Mouse (Mus musculus) forebrain, embryonic 14.5 days (tissue): ENCODE results near the gene Mmp9. TPM values are rescaled to one million over a fixed set of nuclear protein-coding genes. Genes with fewer than 3 reads are reported as not detected.

ENCODE experiments used
- ATAC-seq: fragments of 200-750 bp; cut with Nextera tagmentation; 2 replicates; pipeline ENCODE4 v1.8.0; 2017; ENCODE audit warnings: mild to moderate bottlenecking, moderate library complexity
- DNase-seq: peaks from one replicate; pipeline ENCODE4 v3.0.0-alpha.2; 2015; ENCODE audit warnings: low spot score
- H3K27ac ChIP-seq: fragments of 300-500 bp; sonication (generic); 2 replicates; pipeline ENCODE4 v1.5.1; 2014; ENCODE audit warnings: low read depth, mild to moderate bottlenecking, control low read depth, low read length, moderate library complexity
- H3K27me3 ChIP-seq: fragments of 300-500 bp; sonication (generic); replicated peaks from 2 replicates; pipeline ENCODE4 v1.6.1; 2014; ENCODE audit warnings: low read length, control low read depth, mixed read lengths; ENCODE audit not compliant: control insufficient read depth, insufficient read depth
- H3K36me3 ChIP-seq: fragments of 300-500 bp; sonication (generic); 2 replicates; pipeline ENCODE4 v1.6.1; 2014; ENCODE audit warnings: low read length, control low read depth; ENCODE audit not compliant: control insufficient read depth, insufficient read depth
- H3K4me1 ChIP-seq: fragments of 300-500 bp; sonication (generic); 2 replicates; pipeline ENCODE4 v1.6.1; 2014; ENCODE audit warnings: antibody characterized with exemption, low read length, control low read depth; ENCODE audit not compliant: control insufficient read depth, insufficient read depth
- H3K4me2 ChIP-seq: fragments of 300-500 bp; sonication (generic); 2 replicates; pipeline ENCODE4 v1.6.1; 2014; ENCODE audit warnings: mild to moderate bottlenecking, control low read depth, low read length
- H3K4me3 ChIP-seq: fragments of 300-500 bp; sonication (generic); 2 replicates; pipeline ENCODE4 v1.5.1; 2014; ENCODE audit warnings: low read depth, low read length, control low read depth
- H3K9ac ChIP-seq: fragments of 300-500 bp; sonication (generic); 2 replicates; pipeline ENCODE4 v1.6.1; 2014; ENCODE audit warnings: mild to moderate bottlenecking, low read length, control low read depth, moderate library complexity
- H3K9me3 ChIP-seq: fragments of 300-500 bp; sonication (generic); replicated peaks from 2 replicates; pipeline ENCODE4 v1.6.1; 2016; ENCODE audit warnings: low read length, control low read depth, mixed read lengths; ENCODE audit not compliant: control insufficient read depth
- WGBS: fragments of 180-500 bp; shearing (Covaris S2); extraction: QIAGEN DNeasy Blood & Tissue Kit; methylation state at CpG from one replicate; pipeline ENCODE4 v1.1.7; 2014; 5-methylcytosine and 5-hydroxymethylcytosine counted together
- polyA plus RNA-seq: library from polyadenylated mRNA; unstranded; fragments of >200 nt; fragmentation: Nextera tagmentation; extraction: Ambion mirVana; gene quantifications from 2 replicates; pipeline ENCODE4 v1.2.1, GENCODE M21; 2014

Gene Mmp9
- polyA plus RNA-seq, 1 experiment from 2014 or later: 12.8 TPM

DNA sequence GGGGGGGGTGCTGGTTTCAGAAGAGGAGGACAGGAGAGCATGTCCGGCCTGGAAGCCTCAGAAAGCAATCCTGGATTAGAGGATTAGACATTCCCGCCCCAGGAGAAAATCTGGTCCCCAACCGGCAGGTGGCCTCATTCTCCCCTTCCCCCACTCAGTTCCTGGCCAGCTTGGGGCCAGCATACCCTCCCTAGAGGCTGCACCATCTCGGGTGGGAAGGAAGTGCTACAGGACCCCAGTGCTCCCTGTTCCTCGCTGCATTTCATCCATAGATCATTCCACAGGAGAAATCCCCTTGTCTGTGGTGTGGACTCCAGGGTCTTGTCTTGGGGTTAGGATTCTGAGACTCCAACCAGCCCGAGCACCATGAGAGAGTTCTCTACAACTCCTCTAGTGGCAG lies 26.6 kb downstream of the Mmp9 start:
- H3K27ac ChIP-seq: peak overlapping the region; percentile 81; the same call in 1 of the 2 replicates
- 4% methylated on average over 6 of the region's 6 CpGs for WGBS
- H3K36me3 ChIP-seq: no peaks in the 10 kb centered on the region
- H3K4me2 ChIP-seq: peak overlapping the region; percentile 79; the same call in 1 of the 2 replicates
- peaks cover 11% of the 10 kb centered on the region for H3K4me1 ChIP-seq
- H3K4me3 ChIP-seq: 0 out of 2 replicates have a peak overlapping the region, but pooled peaks have one; percentile 46
- H3K27me3 ChIP-seq: peaks cover 53% of the 10 kb centered on the region
- DNase-seq (no peak), ATAC-seq (no peak)
- no peaks in the 10 kb centered on the region for H3K9me3 ChIP-seq
- no peak overlapping the region for H3K9ac ChIP-seq

DNA sequence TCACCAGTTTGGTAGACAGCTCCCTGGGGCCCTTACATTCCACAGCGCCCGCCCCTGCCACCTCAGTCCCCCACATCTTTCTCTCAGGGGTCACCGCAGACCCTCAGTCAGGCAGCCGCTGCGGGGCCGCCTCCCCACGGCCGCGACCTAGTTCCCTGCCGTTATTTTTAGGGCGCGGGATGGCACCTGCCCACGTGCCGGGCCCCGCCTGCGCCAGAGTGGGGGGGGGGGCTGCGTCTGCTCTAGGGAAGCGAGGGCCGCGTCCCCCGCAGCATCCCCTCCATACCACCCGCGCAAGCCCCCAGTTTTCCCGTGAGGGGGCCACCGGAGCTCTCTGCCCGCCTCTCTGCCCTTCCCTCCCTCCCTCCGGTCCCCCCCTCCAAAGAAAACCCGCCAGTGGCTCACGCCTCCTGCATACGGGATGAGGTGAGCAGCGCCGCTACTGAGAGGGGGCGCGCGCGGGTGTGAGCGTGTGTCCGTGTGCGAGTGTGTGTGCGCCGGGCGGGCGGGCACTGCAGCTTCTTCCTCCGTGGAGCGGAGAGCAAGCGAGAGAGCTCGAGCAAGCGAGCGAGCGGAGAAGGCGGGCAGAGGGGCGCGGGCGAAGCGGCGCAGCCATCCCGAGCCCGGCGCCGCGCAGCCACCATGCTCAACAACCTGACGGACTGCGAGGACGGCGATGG lies 27.3 kb downstream of the Mmp9 start:
- WGBS: under 1% methylated on average over 65 of the region's 65 CpGs

GRCm38 (mm10) chr2:164968451-164968851 lies 27.9 kb downstream of the Mmp9 start:
- Histone ChIP-seq H3K27ac (peak overlapping the region; percentile 81; the same call in 1 of the 2 replicates), H3K4me3 (peak overlapping the region; percentile 46), H3K9ac (peak overlapping the region; percentile 63), H3K4me1 (peaks cover 11% of the 10 kb centered on the region), H3K27me3 (peaks cover 53% of the 10 kb centered on the region), H3K9me3 (no peaks in the 10 kb centered on the region), H3K4me2 (peak overlapping the region; percentile 79), H3K36me3 (no peaks in the 10 kb centered on the region)
- WGBS: under 1% methylated on average over 29 of the region's 29 CpGs
- DNase-seq: peak; percentile 63
- ATAC-seq: peak; percentile 25; the same call in 1 of the 2 replicates

More for the DNA sequence above, 27.3 kb downstream of the Mmp9 start:
- ATAC-seq: peak; percentile 65
- peak; percentile 70 for DNase-seq
- Histone ChIP-seq H3K27me3 (peaks cover 53% of the 10 kb centered on the region), H3K4me1 (peaks cover 11% of the 10 kb centered on the region), H3K27ac (peak overlapping the region; percentile 81), H3K4me2 (peak overlapping the region; percentile 79), H3K9me3 (no peaks in the 10 kb centered on the region), H3K9ac (peak overlapping the region; percentile 63), H3K36me3 (no peaks in the 10 kb centered on the region), H3K4me3 (peak overlapping the region; percentile 46)

- DNase-seq: no peak
- H3K27ac ChIP-seq: no peak overlapping the region
- H3K4me1 ChIP-seq: peaks cover 11% of the 10 kb centered on the region
Observed at GRCm38 (mm10) chr2:164969348-164969781, 28.8 kb downstream of the Mmp9 start.

DNA sequence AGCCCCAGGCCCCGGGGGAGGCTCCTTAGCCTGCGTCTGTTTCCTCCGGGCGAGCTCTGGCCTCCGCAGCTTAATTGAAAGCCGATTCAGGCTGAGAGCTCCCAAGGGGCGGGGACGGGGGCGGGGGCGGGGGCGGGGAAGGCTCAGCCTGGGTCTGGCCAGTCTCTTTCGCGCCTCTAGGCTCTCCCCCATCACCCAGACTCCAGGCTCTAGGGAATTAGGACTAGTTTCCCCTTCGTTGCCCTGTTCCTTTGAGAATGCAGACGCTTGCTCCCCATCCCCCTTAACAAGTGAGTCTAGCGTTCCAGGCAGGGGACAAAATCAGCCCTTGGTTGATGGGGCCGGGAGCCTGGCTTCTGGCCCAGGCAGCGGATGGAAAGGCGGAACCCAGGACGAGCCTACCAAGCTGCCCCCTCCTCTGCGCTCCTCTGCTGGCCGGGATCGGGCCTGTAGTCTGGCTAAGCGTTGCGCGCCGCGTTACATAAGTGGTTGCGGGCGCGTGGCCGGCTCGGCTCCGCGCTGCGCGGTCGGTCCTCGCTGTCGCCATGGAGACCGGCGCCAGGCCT lies 30.1 kb downstream of the Mmp9 start:
- ATAC-seq: peak; percentile 61
- Histone ChIP-seq H3K9me3 (no peaks in the 10 kb centered on the region), H3K4me1 (peaks cover 8% of the 10 kb centered on the region; the same call in 1 of the 2 replicates), H3K4me3 (peak overlapping the region; percentile 26), H3K4me2 (peak overlapping the region; percentile 79), H3K36me3 (no peaks in the 10 kb centered on the region), H3K27me3 (peaks cover 53% of the 10 kb centered on the region), H3K9ac (peak overlapping the region; percentile 53), H3K27ac (peak overlapping the region; percentile 41; the same call in 1 of the 2 replicates)
- peak; percentile 72 for DNase-seq
- under 1% methylated on average over 42 of the region's 42 CpGs for WGBS

More at GRCm38 (mm10) chr2:164969348-164969781, 28.8 kb downstream of the Mmp9 start:
- no peaks in the 10 kb centered on the region for H3K36me3 ChIP-seq
- peaks cover 53% of the 10 kb centered on the region for H3K27me3 ChIP-seq
- H3K4me2 ChIP-seq: peak overlapping the region; percentile 79
- peak overlapping the region; percentile 46 for H3K4me3 ChIP-seq
- peak overlapping the region; percentile 63 for H3K9ac ChIP-seq
- no peak for ATAC-seq
- 2% methylated on average over 21 of the region's 21 CpGs for WGBS
- no peaks in the 10 kb centered on the region for H3K9me3 ChIP-seq

- no peak overlapping the region for H3K9ac ChIP-seq
- H3K4me3 ChIP-seq: no peak overlapping the region
- no peaks in the 10 kb centered on the region for H3K36me3 ChIP-seq
- H3K27ac ChIP-seq: no peak overlapping the region
- H3K4me1 ChIP-seq: peaks cover 8% of the 10 kb centered on the region; the same call in 1 of the 2 replicates
- peaks cover 34% of the 10 kb centered on the region for H3K27me3 ChIP-seq
- no peaks in the 10 kb centered on the region for H3K9me3 ChIP-seq
- WGBS: 84% methylated on average over 5 of the region's 5 CpGs
- ATAC-seq (no peak), DNase-seq (no peak)
- H3K4me2 ChIP-seq: no peak overlapping the region
Observed at GRCm38 (mm10) chr2:164972646-164973045, 32.1 kb downstream of the Mmp9 start.

GRCm38 (mm10) chr2:164975611-164976010 lies 35.0 kb downstream of the Mmp9 start:
- H3K36me3 ChIP-seq: no peaks in the 10 kb centered on the region
- DNase-seq: no peak
- no peak overlapping the region for H3K9ac ChIP-seq
- 0 out of 2 replicates have a peak, but pooled peaks cover 3% of the 10 kb centered on the region for H3K4me1 ChIP-seq
- peaks cover 5% of the 10 kb centered on the region; the same call in 1 of the 2 replicates for H3K27me3 ChIP-seq
- 71% methylated on average over 6 of the region's 6 CpGs for WGBS
- H3K4me3 ChIP-seq: no peak overlapping the region
- no peak for ATAC-seq
- H3K27ac ChIP-seq: no peak overlapping the region
- no peak overlapping the region for H3K4me2 ChIP-seq
- no peaks in the 10 kb centered on the region for H3K9me3 ChIP-seq

DNA sequence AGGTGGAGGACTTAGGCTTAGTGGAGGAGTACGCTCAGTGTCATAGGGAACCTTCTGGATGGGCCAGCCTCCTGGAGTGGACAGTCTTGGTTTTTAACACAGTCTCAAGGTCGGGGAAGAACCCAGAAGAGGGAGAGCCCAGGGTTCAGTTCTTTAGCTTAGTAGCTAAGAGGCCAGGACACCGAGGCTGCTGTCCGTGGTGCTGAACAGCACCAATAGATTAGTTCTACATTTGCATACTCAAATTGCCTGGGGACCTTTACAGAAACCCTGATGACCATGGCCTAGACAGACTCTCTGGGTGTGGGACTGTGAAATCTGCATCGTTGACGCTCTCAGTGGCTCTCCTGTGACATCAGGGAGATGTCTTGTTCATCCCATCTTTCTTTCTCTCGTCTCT lies 39.2 kb downstream of the Mmp9 start:
- H3K27me3 ChIP-seq: no peaks in the 10 kb centered on the region
- H3K9me3 ChIP-seq: no peaks in the 10 kb centered on the region
- H3K27ac ChIP-seq: no peak overlapping the region
- no peak overlapping the region for H3K9ac ChIP-seq
- H3K4me3 ChIP-seq: no peak overlapping the region
- H3K4me2 ChIP-seq: no peak overlapping the region
- H3K4me1 ChIP-seq: no peaks in the 10 kb centered on the region
- no peaks in the 10 kb centered on the region for H3K36me3 ChIP-seq
- peak; percentile 54 for DNase-seq
- no peak for ATAC-seq
- WGBS: 20% methylated on average over 7 of the region's 7 CpGs

DNA sequence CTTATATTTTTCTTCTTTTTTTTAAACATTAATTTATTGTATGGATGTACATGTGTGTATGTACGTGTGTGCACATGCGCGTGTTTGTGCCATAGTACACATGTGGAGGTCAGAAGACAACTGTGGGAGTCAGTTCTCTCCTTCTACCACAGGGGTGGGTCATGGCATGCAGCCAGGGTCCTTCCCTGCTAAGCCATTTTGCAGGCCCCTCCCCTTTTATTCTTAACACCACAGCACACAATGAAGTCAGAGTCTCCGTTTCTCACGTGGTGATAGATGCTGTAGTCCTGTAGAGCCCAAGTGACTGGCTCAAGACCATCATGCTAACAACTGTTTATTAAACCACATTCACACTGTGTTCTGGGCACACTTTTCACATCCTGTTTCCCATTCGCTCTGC lies 45.4 kb downstream of the Mmp9 start:
- Histone ChIP-seq H3K4me1 (no peaks in the 10 kb centered on the region), H3K27me3 (no peaks in the 10 kb centered on the region), H3K9ac (no peak overlapping the region), H3K4me3 (no peak overlapping the region), H3K27ac (no peak overlapping the region), H3K4me2 (no peak overlapping the region), H3K36me3 (no peaks in the 10 kb centered on the region), H3K9me3 (no peaks in the 10 kb centered on the region)
- DNase-seq: no peak
- no peak for ATAC-seq
- WGBS: 74% methylated on average over 6 of the region's 6 CpGs
